Mouse (Mus musculus) liver, postnatal 0 days (tissue): ENCODE data around the gene Mbd3. TPM values are rescaled to one million over a fixed set of nuclear protein-coding genes. Genes with fewer than 3 reads are reported as not detected.
A peak's percentile ranks its signal among the peaks of the same experiment; 100 is the strongest.

Experiments
- ATAC-seq: fragments of 200-750 bp; cut with Nextera tagmentation; 2 replicates; pipeline ENCODE4 v1.8.0; 2017; ENCODE audit warnings: mild to moderate bottlenecking, moderate library complexity
- DNase-seq: peaks from one replicate; pipeline ENCODE4 v3.0.0-alpha.2; 2016
- H3K27ac ChIP-seq: fragments of 300-500 bp; sonication (generic); 2 replicates; pipeline ENCODE4 v1.5.1; 2014; ENCODE audit warnings: antibody characterized with exemption, moderate library complexity, mild to moderate bottlenecking, low read depth
- H3K27me3 ChIP-seq: fragments of 300-500 bp; sonication (generic); 2 replicates; pipeline ENCODE4 v1.6.1; 2014; ENCODE audit warnings: low read length, control low read depth, mixed read lengths; ENCODE audit not compliant: insufficient read depth
- H3K36me3 ChIP-seq: fragments of 300-500 bp; sonication (generic); replicated peaks from 2 replicates; pipeline ENCODE4 v1.6.1; 2014; ENCODE audit warnings: mild to moderate bottlenecking, control low read depth, low read length, moderate library complexity, mixed read lengths; ENCODE audit not compliant: insufficient read depth
- H3K4me1 ChIP-seq: fragments of 300-500 bp; sonication (generic); 2 replicates; pipeline ENCODE4 v1.6.1; 2014; ENCODE audit warnings: antibody characterized with exemption, mild to moderate bottlenecking, control low read depth; ENCODE audit not compliant: insufficient read depth
- H3K4me2 ChIP-seq: fragments of 300-500 bp; sonication (generic); 2 replicates; pipeline ENCODE4 v1.6.1; 2014; ENCODE audit warnings: low read depth, mild to moderate bottlenecking, low read length, moderate library complexity, mixed read lengths
- H3K4me3 ChIP-seq: fragments of 300-500 bp; sonication (generic); 2 replicates; pipeline ENCODE4 v1.5.1; 2014; ENCODE audit warnings: low read depth, low read length
- H3K9ac ChIP-seq: fragments of 300-500 bp; sonication (generic); replicated peaks from 2 replicates; pipeline ENCODE4 v1.6.1; 2014; ENCODE audit warnings: mild to moderate bottlenecking, moderate library complexity
- H3K9me3 ChIP-seq: fragments of 300-500 bp; sonication (generic); 2 replicates; pipeline ENCODE4 v1.6.1; 2016; ENCODE audit warnings: mild to moderate bottlenecking, control low read depth, low read length, mixed read lengths
- CTCF ChIP-seq: sonication (generic); IDR thresholded peaks from 2 replicates; pipeline ENCODE4 v1.5.1; 2016; ENCODE audit warnings: antibody characterized with exemption, low read depth
- EP300 ChIP-seq: IDR thresholded peaks from 2 replicates; pipeline ENCODE4 v1.6.1; 2016; ENCODE audit warnings: antibody characterized with exemption, low read depth, mild to moderate bottlenecking
- WGBS: fragments of 180-500 bp; shearing (Covaris S2); extraction: QIAGEN DNeasy Blood & Tissue Kit; methylation state at CpG from one replicate; pipeline ENCODE4 v1.1.7; 2014; ENCODE audit not compliant: insufficient replicate concordance; 5-methylcytosine and 5-hydroxymethylcytosine counted together
- polyA plus RNA-seq: library from polyadenylated mRNA; unstranded; fragments of >200 nt; fragmentation: Nextera tagmentation; extraction: Ambion mirVana; gene quantifications from 2 replicates; pipeline ENCODE4 v1.2.1, GENCODE M21; 2015

Gene Mbd3
- polyA plus RNA-seq, 1 experiment from 2014 or later = 33.4 TPM

- Histone ChIP-seq H3K4me2 (peak overlapping the region; percentile 60), H3K27ac (peak overlapping the region; percentile 87), H3K4me3 (peak overlapping the region; percentile 100), H3K36me3 (peaks cover 12% of the 10 kb centered on the region), H3K27me3 (no peaks in the 10 kb centered on the region), H3K9ac (0 out of 2 replicates have a peak overlapping the region, but pooled peaks have one; percentile 13), H3K4me1 (peaks cover 43% of the 10 kb centered on the region), H3K9me3 (no peaks in the 10 kb centered on the region)
- 71% methylated on average over 3 of the region's 3 CpGs for WGBS
- TF ChIP-seq CTCF (no peak), EP300 (no peak)
- ATAC-seq (no peak), DNase-seq (no peak)
Observed at GRCm38 (mm10) chr10:80434823-80435222, 35.5 kb upstream of the Mbd3 start.

GRCm38 (mm10) chr10:80434233-80434592, 34.9 kb upstream of the Mbd3 start:
- peak overlapping the region; percentile 60 for H3K4me2 ChIP-seq
- WGBS = 9% methylated on average over 8 of the region's 8 CpGs
- no peaks in the 10 kb centered on the region for H3K27me3 ChIP-seq
- DNase-seq = no peak
- no peak for ATAC-seq
- H3K4me3 ChIP-seq = peak overlapping the region; percentile 100
- no peaks in the 10 kb centered on the region for H3K9me3 ChIP-seq
- H3K9ac ChIP-seq = 0 out of 2 replicates have a peak overlapping the region, but pooled peaks have one; percentile 28
- H3K36me3 ChIP-seq = peaks cover 17% of the 10 kb centered on the region
- peak overlapping the region; percentile 87 for H3K27ac ChIP-seq
- peaks cover 43% of the 10 kb centered on the region for H3K4me1 ChIP-seq
- no peak for TF ChIP-seq EP300
- peak; percentile 35; the same call in 1 of the 2 replicates for TF ChIP-seq CTCF

GRCm38 (mm10) chr10:80433513-80434232, 34.3 kb upstream of the Mbd3 start, which contains the start of gene Tcf3:
Tcf3 (minus strand) TSS chr10:80433647.
- Histone ChIP-seq H3K4me3 (peak within 1 kb of the TSS; percentile 100), H3K9ac (peak within 1 kb of the TSS; percentile 99), H3K4me2 (peak within 1 kb of the TSS; percentile 97), H3K9me3 (no peaks in the 10 kb centered on the region), H3K4me1 (peaks cover 43% of the 10 kb centered on the region), H3K27me3 (no peaks in the 10 kb centered on the region), H3K36me3 (peaks cover 22% of the 10 kb centered on the region), H3K27ac (peak within 1 kb of the TSS; percentile 87)
- TF ChIP-seq EP300 (peak; percentile 95), CTCF (peak; percentile 4; the same call in 1 of the 2 replicates)
- under 1% methylated on average over 52 of the region's 61 CpGs for WGBS
- peak; percentile 96 for DNase-seq
- ATAC-seq = peak; percentile 92

- Histone ChIP-seq H3K4me1 (peaks cover 40% of the 10 kb centered on the region), H3K9ac (peak overlapping the region; percentile 99), H3K27ac (peak overlapping the region; percentile 87), H3K27me3 (no peaks in the 10 kb centered on the region), H3K4me2 (peak overlapping the region; percentile 97), H3K36me3 (peaks cover 27% of the 10 kb centered on the region), H3K9me3 (no peaks in the 10 kb centered on the region), H3K4me3 (peak overlapping the region; percentile 100)
- ATAC-seq (peak; percentile 0; the same call in 1 of the 2 replicates), DNase-seq (peak; percentile 63)
- TF ChIP-seq EP300 = no peak
- TF ChIP-seq CTCF = no peak
- under 1% methylated on average over 39 of the region's 60 CpGs for WGBS
Observed at GRCm38 (mm10) chr10:80432936-80433512, 33.7 kb upstream of the Mbd3 start.

- under 1% methylated on average over 4 of the region's 4 CpGs for WGBS
- TF ChIP-seq CTCF (no peak), EP300 (no peak)
- peak overlapping the region; percentile 100 for H3K4me3 ChIP-seq
- DNase-seq (no peak), ATAC-seq (no peak)
- peaks cover 40% of the 10 kb centered on the region for H3K4me1 ChIP-seq
- H3K9me3 ChIP-seq = no peaks in the 10 kb centered on the region
- H3K36me3 ChIP-seq = peaks cover 33% of the 10 kb centered on the region
- peak overlapping the region; percentile 99 for H3K9ac ChIP-seq
- H3K27ac ChIP-seq = peak overlapping the region; percentile 87
- no peaks in the 10 kb centered on the region for H3K27me3 ChIP-seq
- H3K4me2 ChIP-seq = peak overlapping the region; percentile 97
Observed at GRCm38 (mm10) chr10:80432387-80432785, 33.0 kb upstream of the Mbd3 start.

GRCm38 (mm10) chr10:80431570-80432386, 32.4 kb upstream of the Mbd3 start:
- Histone ChIP-seq H3K4me1 (peaks cover 37% of the 10 kb centered on the region), H3K9ac (peak overlapping the region; percentile 99), H3K36me3 (peaks cover 39% of the 10 kb centered on the region), H3K27me3 (no peaks in the 10 kb centered on the region), H3K4me3 (peak overlapping the region; percentile 100), H3K9me3 (no peaks in the 10 kb centered on the region), H3K4me2 (peak overlapping the region; percentile 97), H3K27ac (peak overlapping the region; percentile 87)
- WGBS = 20% methylated on average over 15 of the region's 16 CpGs
- TF ChIP-seq EP300 (no peak), CTCF (no peak)
- ATAC-seq = no peak
- DNase-seq = no peak
